Mouse (Mus musculus) inflammation-experienced regulatory T-cells, adult 6 months (primary cell): Measurements from ENCODE around the gene Grik3. TPM values are rescaled to one million over a fixed set of nuclear protein-coding genes. Genes with fewer than 3 reads are reported as not detected.

Experiments
- ATAC-seq: one replicate; pipeline ENCODE4 v1.8.0; 2017
- polyA plus RNA-seq, 3 experiments: library from polyadenylated mRNA; unstranded; fragments of 100-300 nt; shearing (Covaris generic); gene quantifications; one replicate each; pipeline ENCODE4 v1.2.1; 2017

Grik3 gene
- polyA plus RNA-seq, 3 experiments from 2014 or later: not detected

DNA sequence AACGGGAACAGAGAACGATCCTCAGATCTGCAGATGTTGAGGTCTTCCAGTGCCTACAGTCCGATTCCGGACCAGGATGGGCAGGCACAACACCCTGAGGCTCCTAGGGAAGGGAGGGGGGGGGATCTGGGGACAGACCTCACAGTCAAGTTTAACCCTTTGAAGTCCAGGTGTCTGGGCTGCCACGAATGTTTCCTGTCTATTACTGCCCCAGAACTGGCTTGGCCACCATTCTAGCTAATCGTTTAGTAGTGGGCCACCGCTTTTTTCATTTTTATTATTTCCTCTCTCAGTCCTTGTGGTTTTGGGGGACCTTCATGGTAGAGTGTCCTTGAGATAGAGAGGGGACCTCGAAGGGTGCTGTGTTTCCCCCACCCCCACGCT, 1.6 kb downstream of the Grik3 start:
- no peak for ATAC-seq

DNA sequence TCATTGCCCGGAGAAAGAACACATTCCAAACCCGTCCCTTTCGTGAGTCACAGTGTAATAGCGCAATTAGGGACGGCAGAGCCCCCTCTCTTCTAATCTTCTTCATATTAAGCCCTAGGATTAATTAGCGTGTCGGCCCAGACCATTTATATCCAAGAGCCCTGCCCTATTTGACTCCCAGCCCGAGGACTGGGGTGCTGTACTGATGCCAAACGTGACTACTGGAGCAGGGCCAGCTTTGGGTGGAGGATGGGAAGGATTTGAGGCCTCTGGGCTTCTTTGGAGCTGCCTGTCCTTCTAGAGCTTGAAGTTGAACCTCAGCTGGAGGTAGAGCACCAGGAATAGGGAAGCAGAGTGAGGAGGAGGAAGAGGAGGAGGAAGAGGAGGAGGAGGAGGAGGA, 2.2 kb downstream of the Grik3 start:
- ATAC-seq: no peak

DNA sequence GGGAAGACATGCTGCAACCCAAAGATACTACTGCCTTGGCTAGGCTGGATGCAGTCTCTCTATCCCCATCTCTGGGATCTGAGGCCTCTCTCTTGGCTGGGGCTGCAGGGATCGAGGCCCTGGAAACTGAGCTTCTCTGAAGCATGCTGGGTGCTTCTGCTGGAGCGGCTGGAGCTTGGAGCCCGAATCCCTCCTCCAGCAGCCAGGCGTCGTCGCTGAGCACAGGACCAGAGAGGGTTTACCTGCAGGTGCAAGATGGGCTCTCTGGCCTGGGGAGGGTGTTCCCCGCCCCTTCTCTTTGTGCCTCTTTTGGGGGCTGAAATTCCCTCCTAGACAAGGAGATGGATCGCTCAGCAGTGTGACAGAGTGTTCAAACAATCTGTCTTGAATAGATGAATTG, 2.6 kb downstream of the Grik3 start:
- no peak for ATAC-seq

DNA sequence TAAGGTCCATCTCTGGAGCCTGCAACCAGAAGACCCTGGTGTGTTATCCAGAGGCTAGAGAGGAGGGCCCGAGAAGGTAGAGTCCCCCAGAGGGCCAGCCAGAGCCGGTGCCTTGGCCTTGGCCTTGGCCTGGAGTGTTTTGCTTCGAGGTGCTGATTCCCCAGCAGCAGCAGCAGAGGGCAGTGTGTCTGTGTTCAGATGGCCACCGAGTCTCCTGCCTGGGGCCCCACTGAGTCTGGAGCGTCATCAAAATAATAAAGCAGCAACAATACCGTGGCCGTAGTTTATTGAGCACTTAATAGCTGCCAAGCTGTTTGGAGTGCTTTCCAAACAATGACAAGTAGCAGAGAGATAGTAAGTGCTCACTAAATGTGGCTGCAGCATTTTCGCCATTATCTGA, 5.0 kb downstream of the Grik3 start:
- no peak for ATAC-seq

DNA sequence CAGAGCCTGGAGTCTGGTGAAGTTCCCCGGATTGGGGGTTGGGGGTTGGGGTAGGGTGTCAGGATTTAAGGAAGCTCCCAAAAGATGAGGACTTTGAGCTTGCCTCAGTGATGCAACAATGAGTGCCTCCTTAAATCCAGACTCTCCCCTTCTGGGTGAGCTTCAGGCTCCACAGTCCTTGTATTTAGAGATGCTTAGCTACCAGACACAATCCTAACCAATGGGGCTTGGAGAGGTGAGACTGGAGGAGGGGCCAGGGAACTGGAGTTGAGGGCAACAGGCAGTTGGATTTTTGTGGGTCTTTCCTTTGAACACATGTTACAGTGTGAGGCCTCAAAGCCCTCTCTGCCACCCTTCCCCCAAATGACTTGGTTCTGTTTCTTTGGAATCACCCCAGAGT, 6.5 kb downstream of the Grik3 start:
- ATAC-seq: no peak

DNA sequence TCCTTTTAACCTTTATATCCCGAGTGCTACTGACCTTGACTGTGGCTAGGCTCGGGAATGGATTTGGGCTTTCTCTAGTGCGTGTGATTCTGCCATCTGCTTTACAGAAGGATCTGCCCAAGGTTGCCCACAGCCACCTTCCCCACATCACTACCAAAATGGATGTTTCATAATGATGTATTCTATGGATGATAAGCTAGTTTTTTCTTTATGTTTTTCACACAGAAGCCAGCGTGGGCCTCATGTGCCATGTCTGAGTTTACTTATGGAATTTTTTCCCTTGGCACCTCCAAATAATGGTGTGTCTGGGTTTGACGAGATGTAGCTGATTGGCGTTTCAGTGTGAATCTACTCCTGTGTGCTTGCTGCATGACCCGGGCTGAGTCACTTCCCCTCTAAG, 7.0 kb downstream of the Grik3 start:
- ATAC-seq: no peak

DNA sequence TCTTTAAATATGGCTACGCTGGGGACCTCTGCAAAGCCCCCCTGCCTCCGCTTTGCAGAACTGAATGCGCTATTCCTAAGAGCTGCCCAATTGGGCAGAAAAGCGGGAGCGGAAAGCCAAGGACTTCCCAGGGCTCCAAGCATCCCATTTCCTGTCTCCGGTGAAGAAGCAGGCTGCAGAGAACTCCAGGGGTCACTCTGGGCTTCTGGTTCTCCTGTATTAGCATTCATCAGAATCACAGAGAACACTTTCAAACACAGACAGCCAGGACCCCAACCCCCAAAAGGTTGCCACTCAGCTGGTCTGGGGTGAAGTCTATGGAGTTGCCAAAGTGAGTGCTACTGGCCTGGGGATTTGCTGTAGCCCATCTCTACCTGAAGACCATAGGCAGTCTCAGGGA, 8.4 kb downstream of the Grik3 start:
- ATAC-seq: no peak

DNA sequence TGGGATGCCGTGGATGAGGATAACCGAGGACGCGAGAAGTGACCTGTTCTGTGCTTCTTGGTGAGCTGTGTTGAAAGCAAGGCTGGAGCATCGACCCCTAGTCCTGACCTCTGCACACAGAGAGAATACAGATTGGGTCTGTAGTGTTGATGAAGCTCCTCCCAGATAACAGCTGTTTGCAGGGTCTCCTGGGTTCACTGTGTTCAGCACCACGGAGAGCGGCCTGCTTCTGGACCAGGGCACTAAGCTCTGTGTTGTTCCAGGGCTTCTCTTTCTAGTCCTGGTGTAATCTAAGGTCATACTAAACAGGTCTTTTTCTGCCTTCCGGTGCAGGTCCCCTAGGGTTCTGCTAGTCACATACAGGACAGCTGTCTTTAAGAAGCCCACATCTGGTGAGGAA, 12.4 kb downstream of the Grik3 start:
- no peak for ATAC-seq

DNA sequence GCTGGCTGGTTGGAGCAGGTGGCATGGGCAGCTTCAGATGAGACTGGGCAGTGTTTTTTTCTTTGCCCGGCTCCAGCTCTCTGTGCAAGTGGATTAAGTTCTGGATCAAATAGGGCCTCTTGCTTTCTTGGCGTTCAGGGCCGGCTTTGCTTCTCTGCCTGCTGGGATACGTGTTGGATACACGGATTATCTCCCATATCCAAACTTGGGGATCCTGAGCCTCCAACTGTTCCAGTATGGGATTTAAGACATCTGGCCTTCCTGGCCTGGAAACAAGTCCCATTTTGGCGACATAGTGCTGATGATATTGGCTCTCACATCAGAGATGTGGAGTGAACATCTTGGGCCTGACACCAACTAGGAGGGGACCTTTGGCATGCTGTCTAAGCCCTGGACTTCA, 21.9 kb downstream of the Grik3 start:
- no peak for ATAC-seq

DNA sequence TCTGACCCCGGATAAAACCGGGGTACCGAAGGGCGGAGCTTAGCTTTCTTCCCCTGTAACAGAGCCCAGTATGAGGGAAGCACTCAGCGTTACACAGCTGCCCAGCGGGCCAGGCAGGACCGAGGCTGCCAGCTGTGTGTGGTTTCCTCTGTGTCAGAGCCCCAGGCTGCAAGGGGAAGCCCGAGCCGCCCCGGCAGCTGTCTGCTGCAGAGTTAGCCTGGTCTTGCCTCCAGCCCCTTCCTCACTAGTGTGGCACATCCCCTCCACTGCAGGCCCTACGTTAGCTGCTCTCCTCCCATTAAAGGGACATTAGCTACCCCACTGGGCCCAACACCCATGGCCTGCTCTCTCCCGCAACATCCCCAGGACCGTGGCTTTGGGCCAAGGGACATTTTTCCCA, 25.1 kb downstream of the Grik3 start:
- no peak for ATAC-seq

DNA sequence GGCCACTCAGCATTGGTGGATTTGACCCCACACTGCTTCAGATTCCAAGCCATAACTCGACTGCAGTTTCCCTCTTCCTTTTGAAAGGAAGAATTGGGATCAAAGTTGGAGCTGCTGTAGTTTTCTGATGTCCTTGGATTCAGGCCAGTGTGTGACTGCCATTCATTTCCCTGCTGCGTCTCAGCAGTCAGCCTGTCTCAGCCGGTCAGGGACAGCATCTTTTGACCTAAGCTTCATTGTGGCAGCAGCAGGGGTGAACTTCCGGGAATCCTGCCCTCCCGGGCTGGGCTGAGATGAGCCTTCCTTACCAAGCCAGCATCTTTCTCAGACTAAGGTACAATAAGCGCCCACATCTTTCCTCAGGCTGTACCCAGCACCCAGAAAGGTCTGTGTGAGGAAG, 26.1 kb downstream of the Grik3 start:
- ATAC-seq: no peak

DNA sequence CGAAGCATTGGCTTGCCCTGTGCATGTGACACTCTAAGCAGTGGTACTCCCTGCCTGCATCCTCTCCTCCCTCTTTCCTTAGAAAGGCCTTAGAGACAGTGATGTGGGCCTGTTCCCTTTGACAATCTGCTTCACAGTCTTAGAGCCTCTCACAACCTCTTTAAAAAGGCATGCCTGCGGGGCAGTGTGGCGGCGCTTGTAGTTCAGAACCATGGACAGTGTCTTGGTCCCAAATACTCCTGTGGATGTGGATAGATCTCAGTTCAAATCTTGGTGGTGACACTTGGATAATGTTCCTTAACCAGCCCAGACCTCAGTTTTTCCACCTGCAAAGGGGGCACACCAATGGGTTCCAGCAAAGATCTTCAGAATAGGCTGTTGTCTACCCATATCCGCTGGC, 28.4 kb downstream of the Grik3 start:
- no peak for ATAC-seq

DNA sequence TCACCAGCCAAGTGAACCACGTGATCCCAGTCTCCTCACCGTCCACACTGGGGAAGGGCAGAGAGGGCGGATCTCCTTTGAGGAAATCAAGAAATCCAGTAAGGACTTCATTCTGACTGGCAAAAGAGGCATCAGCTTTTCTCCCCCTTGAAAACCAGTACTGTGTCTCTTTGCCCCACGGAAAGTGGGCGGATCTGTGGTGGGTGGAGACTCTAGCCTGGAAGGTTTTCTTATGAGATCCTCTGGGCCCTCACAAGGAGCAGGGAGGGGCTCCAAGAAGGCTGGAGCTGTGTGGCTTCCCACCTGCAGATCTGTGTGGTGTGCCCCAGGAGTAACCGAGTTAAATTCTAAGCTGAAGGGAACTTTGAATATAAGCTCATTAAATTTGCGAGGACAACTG, 32.4 kb downstream of the Grik3 start:
- ATAC-seq: no peak

DNA sequence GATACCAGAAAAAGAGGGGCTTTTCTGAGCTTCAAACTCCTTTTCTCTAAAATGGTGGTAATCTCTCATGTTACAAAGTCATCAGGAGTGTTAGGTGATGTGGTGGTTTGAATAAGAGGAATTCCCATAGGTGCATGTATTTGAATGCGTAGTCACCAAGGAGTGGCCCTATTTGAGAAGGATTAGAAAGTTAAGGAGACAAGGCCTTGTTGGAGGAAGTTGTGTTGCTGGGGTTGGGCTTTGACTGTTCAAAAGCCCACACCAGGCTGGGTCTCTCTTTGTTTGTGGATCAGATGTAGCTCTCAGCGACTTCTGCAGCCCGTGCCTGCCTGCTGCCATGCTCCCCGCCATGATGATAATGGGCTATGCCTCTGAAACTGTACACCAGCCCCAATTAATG, 34.8 kb downstream of the Grik3 start:
- no peak for ATAC-seq

DNA sequence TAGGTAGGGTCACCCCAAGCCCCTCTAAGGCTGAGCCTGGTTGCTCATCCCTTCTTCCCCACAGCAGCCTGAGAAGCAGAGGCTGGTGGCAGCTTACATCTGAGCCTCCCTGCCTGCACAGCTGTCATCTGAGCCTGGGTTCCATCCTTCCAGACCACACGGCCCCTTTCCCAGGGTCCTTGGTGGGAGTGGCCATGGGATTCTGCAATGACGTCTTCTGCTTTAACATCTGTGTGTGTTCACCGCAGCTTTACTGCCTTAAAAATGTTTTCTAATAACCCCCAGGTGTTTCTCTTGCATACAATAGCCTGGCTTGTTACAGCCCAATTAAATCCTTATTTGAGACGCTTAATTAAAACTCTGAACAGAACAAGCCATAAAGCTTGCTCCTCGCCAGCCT, 35.9 kb downstream of the Grik3 start:
- ATAC-seq: no peak

DNA sequence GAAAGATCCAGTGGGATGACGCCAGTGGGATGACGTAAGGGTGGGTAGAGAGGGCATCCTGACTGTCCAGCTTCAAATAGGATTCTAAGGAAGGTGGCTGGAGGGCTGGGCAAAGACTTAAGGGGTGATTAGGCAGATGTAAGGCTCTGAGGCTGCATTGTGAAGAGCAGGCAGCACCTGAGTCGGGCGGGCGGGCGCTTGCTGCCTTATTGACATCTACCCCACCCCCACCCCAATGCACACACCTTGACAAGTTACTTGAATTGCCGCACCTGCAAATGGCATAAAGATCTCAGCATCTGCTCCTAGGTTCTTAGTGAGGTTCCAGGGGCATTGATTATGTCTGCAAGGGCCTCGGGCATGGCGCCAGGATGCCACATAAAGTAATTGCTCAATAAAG, 43.5 kb downstream of the Grik3 start:
- ATAC-seq: no peak

DNA sequence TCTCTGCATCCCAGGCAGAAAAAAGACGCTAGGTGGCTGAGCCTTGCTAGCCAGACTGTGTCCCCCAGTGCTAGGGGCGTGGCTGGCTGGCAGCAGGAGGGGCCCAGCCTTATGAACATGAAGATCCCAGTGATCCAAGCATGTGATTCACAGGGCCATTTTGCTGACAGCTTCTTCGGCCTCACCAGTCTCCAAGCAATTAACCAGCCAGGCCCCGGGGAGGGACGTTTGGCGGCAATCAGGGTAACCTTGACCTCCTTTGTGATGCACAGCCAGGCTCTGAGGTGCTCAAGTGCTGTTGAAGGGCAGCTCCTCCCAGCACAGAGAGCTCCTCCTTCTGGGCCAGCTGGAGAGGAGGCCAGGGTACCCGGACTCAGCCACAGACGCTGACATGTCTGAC, 43.9 kb downstream of the Grik3 start:
- no peak for ATAC-seq

DNA sequence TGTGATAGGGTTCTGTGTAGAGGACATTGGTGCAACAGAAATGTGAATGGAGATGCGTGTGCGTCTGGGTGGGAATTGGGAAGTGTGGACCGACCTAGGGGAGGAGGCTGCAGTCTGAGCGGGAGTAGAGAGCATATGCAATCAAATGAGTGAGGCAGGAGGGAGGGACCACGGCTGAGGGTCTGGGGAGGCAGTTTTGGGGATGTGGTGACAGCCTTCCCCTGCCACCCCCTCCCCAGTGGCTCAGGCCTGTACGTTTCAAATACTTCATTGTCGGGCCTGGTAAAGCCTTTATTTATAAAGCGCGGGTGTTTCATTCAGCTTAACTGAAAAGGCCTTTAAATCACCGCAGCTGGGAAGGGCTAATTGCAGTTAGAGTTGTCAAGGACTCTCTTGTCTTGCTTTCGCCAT, 44.5 kb downstream of the Grik3 start:
- no peak for ATAC-seq

DNA sequence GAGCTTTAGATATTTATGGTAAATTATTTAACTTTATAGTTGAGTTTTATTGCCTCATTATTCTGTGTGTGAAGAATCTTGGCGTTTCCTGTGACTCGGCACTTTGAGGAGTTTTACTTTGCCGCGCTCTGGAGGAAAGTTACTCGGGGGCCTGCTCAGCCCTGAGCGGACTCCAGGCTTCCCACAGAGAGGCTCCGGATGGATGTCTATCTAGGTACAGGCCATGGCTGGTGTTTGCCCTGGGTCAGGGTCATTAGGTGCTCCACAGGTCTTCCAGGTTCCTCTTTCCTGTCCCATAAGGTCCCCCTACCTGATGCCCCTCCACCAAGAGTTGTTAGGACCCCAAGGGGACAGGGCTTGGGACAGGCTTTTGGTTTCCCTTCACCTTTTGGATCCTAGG, 45.0 kb downstream of the Grik3 start:
- no peak for ATAC-seq

DNA sequence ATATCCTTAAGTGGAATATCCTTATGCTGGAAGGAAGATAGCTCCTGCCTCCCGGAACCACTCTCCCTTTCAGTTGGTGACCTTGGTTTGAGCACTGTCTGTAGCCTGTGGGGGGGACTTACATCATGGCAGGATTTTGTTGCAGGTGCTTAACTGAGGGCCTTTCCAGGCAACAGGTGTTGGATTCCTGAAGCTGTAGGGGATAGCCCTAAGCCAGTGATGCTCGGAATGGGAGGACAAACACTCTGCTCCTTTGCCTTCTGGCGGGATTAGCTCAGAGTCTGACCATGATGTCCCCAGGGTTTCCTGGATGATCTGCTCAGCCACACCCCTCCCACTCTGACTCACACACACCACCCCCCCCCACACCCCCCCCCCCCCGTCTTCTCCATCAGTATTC, 45.5 kb downstream of the Grik3 start:
- ATAC-seq: no peak

DNA sequence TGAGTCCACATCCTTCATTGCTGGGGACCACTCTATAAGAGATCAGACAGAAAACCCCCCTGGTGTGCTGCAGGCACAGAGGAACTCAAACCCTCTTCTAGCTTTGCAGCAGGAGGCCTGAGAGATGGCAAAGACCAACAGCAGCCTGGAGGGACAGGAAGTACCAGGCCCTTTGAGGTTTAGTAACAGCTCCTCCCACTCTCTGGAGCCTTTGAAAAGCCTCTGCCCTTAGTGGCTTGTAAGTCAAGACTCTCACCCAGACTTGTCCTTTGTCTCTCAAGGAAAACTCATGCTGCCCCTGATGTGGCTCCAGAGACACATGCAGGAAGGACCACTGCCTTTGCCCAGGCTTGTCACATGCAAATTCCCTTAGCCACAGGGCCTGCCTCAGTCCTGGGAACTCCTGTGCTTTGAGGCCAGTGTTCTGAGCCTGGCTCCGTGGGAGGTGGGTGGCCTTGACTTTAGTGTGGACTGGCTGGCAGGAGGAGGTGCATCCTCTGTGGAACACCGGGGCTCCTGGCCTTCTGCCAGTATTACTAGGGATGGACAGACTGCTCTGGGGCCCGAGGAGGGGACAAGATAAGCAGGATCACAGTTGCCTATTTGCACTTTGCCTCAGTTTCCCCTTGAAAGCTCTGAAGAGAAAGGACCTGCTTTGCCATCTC, 47.9 kb downstream of the Grik3 start:
- ATAC-seq: no peak

DNA sequence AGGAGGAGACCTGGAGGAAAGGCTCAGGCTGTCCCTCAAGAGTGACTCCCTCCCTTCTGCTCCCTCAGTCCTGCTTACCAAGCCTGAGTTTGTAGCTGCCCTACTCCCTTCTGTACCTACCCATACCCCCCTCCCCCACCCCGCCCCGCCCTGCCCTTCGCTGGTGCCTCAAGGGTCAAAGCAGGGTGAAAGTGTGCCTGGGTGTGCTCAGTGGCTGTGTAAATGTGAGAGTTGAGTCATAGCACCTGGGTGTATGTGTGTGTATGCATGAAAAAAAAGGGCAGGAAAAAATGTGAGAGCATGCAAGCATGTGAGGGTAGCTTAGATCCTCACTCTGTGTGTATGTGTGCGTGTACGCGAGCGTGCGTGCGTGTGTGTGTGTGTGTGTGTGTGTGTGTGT, 49.1 kb downstream of the Grik3 start:
- ATAC-seq: no peak

DNA sequence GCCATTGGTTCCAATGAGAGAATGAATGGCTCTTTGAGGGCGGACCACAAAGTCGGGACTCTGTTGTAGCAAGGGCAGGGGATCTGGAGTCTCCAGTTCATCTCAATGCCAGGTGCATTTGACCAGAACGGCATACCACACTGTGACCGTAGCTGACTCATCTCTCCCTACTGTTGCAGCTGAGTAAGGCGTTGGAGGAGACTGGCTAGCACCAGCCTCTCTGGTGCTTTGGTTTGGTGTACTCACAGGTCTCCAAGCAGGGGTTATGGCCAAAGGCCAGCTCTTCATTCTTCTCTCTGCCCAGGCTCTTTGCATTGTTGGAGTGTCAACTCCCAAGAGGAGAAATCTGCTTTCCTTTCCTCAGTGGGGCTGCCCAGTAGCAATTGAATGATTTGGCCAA, 52.7 kb downstream of the Grik3 start:
- no peak for ATAC-seq

DNA sequence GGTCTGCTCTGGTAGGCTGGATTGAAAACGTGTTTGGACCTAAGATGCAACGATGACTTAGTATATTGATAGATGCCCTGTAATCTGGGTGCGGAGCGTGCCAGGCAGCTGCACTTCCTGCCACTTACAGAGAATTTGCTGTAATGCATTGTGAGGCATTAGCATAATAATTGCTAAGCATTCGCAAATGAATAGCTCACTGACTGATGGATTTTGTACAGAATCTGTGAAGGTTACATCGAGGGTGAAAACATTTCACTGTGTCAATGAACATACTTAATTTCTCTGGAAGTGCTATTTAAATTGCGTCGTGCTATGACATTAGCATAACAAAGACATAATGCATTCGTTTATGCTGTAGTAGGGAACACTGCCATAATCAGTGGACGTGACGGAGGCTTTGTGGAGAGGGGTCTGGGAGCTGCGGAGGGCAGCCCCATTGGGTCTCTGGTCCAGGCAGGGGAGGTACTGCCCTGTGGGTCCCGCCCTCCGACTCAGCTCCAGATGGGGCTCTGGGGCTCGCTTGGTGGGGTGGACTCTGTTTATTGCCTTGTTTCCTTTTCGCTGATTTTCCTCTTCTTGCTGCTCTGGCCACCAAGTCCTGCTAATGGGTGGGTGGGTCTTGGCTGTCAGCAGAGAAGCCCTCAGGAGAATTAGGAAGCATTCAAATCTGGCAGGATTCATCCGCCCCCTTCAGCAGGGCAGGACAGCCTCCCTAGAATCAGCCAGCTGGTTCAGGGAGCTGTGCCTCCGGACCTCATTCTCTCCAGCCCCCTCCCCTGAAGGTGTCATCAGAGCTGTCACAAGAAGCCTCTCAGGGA, 54.7 kb downstream of the Grik3 start:
- ATAC-seq: no peak

DNA sequence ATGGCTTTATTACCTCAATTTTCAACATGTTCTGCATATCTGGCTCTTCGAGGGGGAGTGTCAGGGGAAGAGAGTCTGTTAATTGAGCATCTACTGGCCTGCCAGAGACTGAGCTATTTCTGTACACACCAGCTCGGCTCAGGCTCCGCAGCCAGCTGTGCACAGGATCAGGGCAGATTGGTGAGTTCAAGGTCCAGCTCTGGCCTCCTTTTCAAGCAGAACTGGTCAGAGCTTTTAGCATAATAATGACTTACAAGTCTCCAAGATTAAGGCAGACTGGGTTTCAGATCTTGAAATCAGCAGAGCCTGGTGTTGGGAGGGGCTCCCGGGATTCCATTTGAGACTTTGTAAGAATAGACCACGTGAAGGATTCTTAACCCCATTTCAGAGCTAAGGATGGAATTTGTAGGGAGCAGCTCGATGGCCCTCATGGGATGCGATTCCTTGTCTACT, 55.3 kb downstream of the Grik3 start:
- no peak for ATAC-seq
